Mouse (Mus musculus) forelimb bud, embryonic 11.5 days (tissue): ENCODE data around the gene Slitrk6.
A peak's percentile ranks its signal among the peaks of the same experiment; 100 is the strongest.

ENCODE experiments used
- DNase-seq: peaks from one replicate; pipeline ENCODE4 v3.0.0-alpha.2; 2012; ENCODE audit warnings: low read depth, low spot score

Slitrk6 gene

DNA sequence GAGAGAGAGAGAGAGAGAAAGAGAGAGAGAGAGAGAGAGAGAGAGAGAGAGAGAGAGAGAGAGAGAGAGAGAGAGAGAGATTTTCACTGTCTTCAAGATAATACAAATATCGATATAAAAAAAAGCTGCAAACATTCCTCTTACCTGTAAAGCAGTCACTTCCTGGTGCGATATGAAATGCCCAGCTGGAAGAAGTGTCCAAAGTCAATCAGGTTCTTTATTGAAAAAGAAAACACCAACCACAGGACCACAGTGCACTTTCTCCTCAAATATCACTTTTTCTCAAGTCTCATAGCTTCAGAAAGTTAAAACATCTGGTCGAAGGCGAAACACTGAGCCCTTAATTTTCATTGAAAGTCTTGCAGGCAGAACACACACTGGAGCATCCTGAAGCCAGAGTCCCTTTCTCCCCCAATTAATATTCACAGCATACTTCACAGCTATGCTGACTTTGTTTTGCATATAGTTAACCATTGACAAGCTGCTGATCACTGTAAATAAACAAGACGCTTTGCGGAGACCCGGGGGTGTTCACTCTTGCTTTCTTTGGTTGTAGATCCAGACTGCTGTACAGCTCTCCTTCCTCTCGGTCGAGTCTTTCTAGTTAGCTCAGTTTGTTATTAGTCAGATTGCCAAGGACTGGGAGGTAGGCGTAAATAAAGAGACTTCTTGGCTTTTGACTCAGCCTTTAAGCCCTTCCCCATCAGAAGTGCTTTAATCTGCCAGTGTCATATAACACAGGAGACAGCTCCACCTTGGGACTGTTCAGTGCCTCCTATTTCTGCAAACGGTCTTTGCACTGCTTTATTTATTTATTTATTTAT is at the start of gene Slitrk6:
TSS of gene Slitrk6 (minus strand) at position 666 of the 824 bp plus-strand sequence.
- peak; percentile 46 for DNase-seq

DNA sequence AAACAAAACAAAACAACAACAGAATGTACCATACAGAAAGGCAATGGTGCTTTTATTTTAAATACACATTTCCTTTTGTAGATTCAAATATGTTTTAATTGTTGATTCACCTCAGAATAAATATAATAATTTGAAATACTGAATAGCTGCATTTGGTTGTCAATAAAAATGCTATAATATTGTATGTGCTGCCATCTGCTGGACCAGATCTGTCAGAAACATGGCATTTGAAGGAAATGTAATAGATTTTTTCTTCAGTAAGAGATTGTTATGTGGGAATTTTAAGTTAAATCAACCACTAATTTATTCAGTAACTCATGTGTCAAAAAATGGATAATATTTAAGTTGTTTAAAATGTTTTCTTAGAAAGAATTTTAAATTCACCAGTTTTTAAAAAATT is 22.6 kb upstream of the Slitrk6 start:
- no peak for DNase-seq

DNA sequence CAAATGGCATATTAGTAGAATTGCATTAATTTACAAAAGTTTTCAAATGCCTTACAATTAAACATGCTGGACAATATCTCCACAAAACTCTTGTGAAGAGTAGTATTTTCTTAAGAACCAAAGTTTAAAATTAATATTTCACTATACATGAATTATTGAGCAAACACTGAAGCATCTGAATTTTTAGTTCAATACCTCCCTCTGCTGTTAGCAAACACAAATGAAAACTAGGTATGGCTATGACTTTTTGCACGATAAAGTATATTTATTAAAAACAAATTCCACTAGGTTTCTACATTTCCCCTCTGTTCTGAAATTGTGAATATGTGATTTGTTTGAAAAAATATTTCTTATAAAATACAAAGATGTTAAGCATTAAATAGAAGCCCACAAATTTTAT is 15.7 kb upstream of the Slitrk6 start:
- DNase-seq, result no peak

DNA sequence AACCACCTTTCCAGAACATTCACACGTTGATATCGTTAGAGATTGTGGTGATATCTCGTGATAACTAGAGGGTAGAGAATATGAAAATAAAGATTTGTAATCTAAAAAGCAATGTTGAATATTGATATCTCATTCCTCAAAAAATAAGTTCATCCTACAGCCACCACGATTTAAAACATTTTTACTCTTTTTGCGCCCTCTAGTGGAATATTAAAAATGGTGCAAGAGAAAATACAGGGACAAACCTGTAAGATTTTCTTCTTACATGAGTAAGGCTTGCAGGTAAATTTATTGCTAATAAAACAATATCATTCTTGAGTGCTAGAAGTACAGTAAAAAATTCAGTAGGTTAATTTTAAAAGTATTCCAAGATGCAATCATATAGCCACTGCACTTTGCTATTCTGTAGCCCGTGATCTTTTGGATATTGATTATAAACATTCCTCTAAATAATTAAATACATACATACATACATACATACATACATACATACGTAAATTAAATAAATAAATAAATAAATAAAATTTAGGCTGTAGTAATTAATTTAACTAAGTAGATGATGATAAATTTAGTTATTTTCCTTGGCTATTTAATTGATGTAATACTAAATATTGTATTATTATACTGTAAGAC is 7.8 kb upstream of the Slitrk6 start:
- DNase-seq, result peak; percentile 46

DNA sequence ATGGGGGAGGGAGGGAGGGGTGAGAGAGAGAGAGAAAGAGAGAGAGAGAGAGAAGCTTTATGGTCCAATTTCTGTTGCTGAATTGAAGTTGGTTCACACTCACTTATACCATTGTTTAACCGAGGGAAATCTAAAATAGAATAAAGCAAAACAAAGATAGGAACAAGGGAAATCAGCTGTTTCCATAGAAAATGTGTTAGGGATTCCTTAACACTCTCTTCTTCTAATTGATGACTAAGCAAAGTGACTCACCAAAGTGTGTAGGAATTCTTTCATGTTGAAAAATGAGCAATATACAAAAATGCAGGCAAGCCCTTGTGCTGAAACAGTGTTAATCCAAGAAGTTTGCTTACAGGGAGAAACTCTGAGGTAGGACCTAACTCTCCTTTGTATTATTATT is 6.0 kb upstream of the Slitrk6 start:
- no peak for DNase-seq

DNA sequence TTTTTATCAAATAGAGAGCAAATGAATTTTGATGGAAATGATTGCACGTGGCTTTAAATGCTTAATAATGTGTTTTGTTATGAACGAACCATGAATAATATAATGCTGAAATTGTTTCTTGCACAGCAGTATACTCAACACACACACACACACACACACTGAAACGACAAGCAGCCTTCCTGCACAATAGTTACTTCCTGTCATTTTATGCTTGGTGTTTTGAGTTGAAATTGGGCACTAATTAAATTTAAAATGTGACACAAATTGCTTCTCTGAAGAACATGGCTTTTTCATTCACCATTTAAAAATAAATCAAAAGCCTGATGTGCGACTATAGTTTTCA is 330 bp upstream of the Slitrk6 start:
- DNase-seq, result no peak

DNA sequence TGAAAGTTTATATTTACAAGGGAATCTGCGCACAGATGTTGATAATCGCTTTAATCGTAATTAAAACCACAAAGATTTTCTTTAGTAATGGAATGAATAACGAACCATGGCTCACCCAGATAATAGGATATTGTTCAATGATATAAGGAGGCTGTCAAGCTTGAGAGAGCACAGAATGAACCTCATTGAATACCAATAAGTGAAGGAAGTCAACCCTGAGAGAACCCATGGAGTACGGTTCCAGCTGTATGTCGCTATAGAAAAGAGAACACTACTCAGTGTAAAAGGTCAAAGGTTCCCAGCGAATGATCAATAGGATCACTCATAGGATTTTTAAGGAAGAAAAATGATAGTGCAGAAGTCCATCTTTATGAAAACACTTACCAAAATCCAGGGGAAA is 15.1 kb downstream of the Slitrk6 start:
- no peak for DNase-seq

DNA sequence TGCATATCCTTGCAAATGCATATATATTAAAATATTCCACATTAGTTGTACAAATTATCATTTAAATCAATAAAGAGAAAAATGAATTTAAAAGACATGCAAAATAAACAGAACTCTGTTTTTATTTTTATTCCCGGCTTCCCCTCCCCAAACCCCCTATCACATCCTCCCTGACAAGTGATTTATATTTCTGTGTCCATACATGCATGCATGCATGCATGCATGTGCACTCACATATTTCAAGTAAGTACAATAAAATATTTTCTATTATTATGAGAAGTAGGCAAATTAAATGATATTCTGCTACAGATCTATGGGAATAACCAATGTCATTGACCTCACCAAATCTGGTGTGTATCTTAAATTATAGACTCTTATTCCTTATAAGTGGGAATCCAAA is 15.6 kb downstream of the Slitrk6 start:
- DNase-seq, result no peak

DNA sequence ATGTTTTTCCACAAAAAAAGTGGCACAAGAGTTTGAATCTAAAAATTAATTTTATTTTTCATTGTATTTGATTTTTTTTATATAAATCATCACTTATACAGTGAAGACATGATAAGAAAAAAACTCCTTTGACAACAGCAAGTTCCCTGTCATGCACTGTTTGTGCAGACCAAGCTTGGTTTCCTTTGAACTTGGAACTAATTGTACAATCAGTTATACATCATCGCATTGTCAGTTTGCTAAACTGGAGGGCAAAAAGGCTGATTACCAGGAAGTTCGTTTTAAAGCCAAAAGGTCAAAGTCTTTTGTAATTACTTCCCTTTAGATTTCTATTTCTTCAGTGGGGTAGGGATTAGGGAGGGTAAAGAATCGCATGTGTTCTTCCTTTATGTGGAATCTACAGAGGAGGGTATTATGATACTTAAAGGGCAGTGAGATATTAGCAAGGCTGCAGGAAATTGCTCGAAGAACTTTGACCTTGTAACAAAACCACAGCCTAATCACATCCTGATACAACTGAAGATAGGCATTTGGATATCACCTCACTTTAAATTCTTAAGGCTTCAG is 26.5 kb downstream of the Slitrk6 start:
- DNase-seq, result peak; percentile 27

DNA sequence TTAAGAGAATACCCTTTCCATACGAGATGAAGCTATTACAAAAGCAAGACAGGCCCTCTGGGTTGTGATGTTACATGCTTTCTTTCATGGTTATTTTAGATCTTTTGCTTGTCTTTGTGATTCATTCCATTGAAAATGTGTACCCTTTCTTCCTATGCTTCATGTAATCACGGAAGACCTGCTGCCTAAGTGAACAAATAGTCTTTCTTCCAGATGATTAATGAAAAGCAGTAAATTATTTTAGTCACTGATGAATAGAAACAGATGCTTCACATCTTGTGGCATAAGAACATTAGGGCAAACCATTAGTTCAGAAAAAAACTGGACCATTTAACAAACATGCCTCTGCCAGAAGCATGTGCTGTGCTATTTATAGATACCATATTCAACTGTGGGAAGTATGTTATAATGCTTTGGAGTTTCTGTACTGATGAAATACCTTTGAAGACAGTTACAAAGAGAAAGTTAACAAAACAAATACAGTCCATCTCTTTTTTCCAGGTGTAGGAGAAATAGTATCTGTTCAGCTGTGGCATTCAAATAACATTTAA is 30.8 kb downstream of the Slitrk6 start:
- peak; percentile 34 for DNase-seq
